Mouse (Mus musculus): Measurements from ENCODE around the gene 4930452B06Rik. TPM values are rescaled to one million over a fixed set of nuclear protein-coding genes. Genes with fewer than 3 reads are reported as not detected.

Gene 4930452B06Rik
- 0.07 TPM in 1 of 2 replicates, not detected in the other for polyA plus RNA-seq (2012; ENCODE audit: low replicate concordance)

GRCm38 (mm10) chr14:8665636-8666411 is at the start of gene 4930452B06Rik:
Gene 4930452B06Rik, minus strand, starts transcription at chr14:8666240.

Data from leukemia stem cell, adult 10-12 weeks (primary cell).